Mouse (Mus musculus): Measurements from ENCODE around the gene Dppa3.
"Not testable (repeated sequence)": the region's sequence is repeated elsewhere in the genome, so short reads cannot be mapped to it uniquely, and the experiment has no call there.

DNA sequence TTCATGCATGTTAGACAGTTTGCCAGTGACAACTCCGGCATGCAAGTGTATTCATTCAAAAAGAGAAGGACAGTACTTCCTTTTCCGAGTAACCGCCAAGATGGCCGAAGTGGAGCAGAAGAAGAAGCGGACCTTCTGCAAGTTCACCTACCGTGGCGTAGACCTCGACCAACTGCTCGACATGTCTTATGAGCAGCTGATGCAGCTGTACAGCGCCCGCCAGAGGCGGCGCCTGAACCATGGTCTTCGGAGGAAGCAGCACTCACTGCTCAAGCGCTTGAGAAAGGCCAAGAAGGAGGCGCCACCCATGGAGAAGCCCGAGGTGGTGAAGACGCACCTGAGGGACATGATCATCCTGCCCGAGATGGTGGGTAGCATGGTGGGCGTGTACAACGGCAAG, 18.0 kb downstream of the Dppa3 start:
- not testable (repeated sequence) for TF ChIP-seq POLR2A (IDR thresholded peaks at IDR 0.05; ENCODE audit: borderline replicate concordance, low read depth, low read length); CTCF (IDR thresholded peaks at IDR 0.05; ENCODE audit: low read depth, low read length)

Data from bone marrow macrophage, adult 2 months (primary cell).